Mouse (Mus musculus): ENCODE measurements around the gene Il7r. TPM values are rescaled to one million over a fixed set of nuclear protein-coding genes. Genes with fewer than 3 reads are reported as not detected.

Gene Il7r
- polyA plus RNA-seq, 1 experiment from 2014 or later: not detected

Other genes starting within 250 kb of the Il7r start
- not detected in 2 replicates for gene Ugt3a2, start 194.6 kb downstream of the Il7r start, polyA plus RNA-seq (2016; fragmentation: Nextera tagmentation; extraction: Ambion mirVana)
- 1.7 and 4.3 TPM in 2 replicates for gene Capsl, start 94.1 kb downstream of the Il7r start, polyA plus RNA-seq (2016; fragmentation: Nextera tagmentation; extraction: Ambion mirVana)
- gene Spef2, start 218.7 kb upstream of the Il7r start, polyA plus RNA-seq (2016; fragmentation: Nextera tagmentation; extraction: Ambion mirVana): 1.4 and 1.5 TPM in 2 replicates

Data from hindbrain, embryonic 10.5 days (tissue).